In genomic region chr10:128438675-128439279, GRCm38 (mm10) we compare ENCODE assay signal across 8 mouse cellular contexts. TPM values are rescaled to one million over a fixed set of nuclear protein-coding genes. Genes with fewer than 3 reads are reported as not detected.
DNase-seq lines count a peak whose midpoint lies in the region; ATAC-seq lines count a peak whose summit lies in the region.

No protein-coding gene starts in this region.

- peak; percentile 34 to 39 for DNase-seq in left cerebral cortex, postnatal 25 days (ENCODE audit: low spot score in 2 of 2)
- DNase-seq in left cerebral cortex, adult 8-10 months (ENCODE audit: low spot score in 2 of 2) = no peak
- DNase-seq in kidney, postnatal 36 days = peak; percentile 46 to 52
- DNase-seq in spleen, adult 12 weeks (ENCODE audit: low spot score) = peak; percentile 29
- DNase-seq in ovary, postnatal 14 days (ENCODE audit: low spot score) = no peak
- DNase-seq in testis, postnatal 14 days (ENCODE audit: low spot score) = no peak
- DNase-seq in frontal cortex, postnatal 25 days (ENCODE audit: low spot score in 2 of 2) = no peak

- intact Hi-C loops in left cerebral cortex, postnatal 25 days (cut with DNase I) = no loop called here

- peak; percentile 66 for ATAC-seq in granulocyte monocyte progenitor cell, adult 5-6 weeks (replicated peaks; ENCODE audit: poor library complexity, severe bottlenecking)

RNA-seq across cellular contexts. Expression of gene Smarcc2, which starts 20.3 kb away (rescaled TPM):
- 100 to 1,000 TPM; 228 to 232 TPM for total RNA-seq in left cerebral cortex, postnatal 25 days (2021)
- total RNA-seq in left cerebral cortex, adult 8-10 months (2022) = 100 to 1,000 TPM; 262 to 275 (median 268) TPM
- 90.4 and 113 TPM in 2 replicates for total RNA-seq in granulocyte monocyte progenitor cell, adult 5-6 weeks (2014; fragmentation: Nextera tagmentation)
- total RNA-seq in granulocyte monocyte progenitor cell, adult 5-6 weeks (2017) = 56.4 and 56.9 TPM in 2 replicates

RNA-seq across cellular contexts. Expression of gene Rnf41, which starts 27.3 kb away (rescaled TPM):
- 10 to 100 TPM; 76.7 to 78.6 TPM for total RNA-seq in left cerebral cortex, postnatal 25 days (2021)
- 10 to 100 TPM; 72.2 to 79.3 (median 73.4) TPM for total RNA-seq in left cerebral cortex, adult 8-10 months (2022)
- total RNA-seq in granulocyte monocyte progenitor cell, adult 5-6 weeks (2014; fragmentation: Nextera tagmentation) = 15.7 and 29.1 TPM in 2 replicates
- total RNA-seq in granulocyte monocyte progenitor cell, adult 5-6 weeks (2017) = 16.5 and 18.6 TPM in 2 replicates

RNA-seq across cellular contexts. Expression of gene Nabp2, which starts 27.5 kb away (rescaled TPM):
- 10 to 100 TPM; 87.8 to 89.7 TPM for total RNA-seq in left cerebral cortex, postnatal 25 days (2021)
- total RNA-seq in left cerebral cortex, adult 8-10 months (2022) = 10 to 100 TPM; 90.1 to 97.4 (median 94.1) TPM
- 80.4 and 115 TPM in 2 replicates for total RNA-seq in granulocyte monocyte progenitor cell, adult 5-6 weeks (2014; fragmentation: Nextera tagmentation)
- 58.6 and 60.5 TPM in 2 replicates for total RNA-seq in granulocyte monocyte progenitor cell, adult 5-6 weeks (2017)

RNA-seq across cellular contexts. Expression of gene Slc39a5, which starts 37.7 kb away (rescaled TPM):
- under 1 TPM; 0.30 to 0.32 TPM for total RNA-seq in left cerebral cortex, postnatal 25 days (2021)
- total RNA-seq in left cerebral cortex, adult 8-10 months (2022) = under 1 TPM in 3 of 4 experiments, not detected in 1; 0.27 to 0.61 (median 0.59) TPM
- not detected in 2 replicates for total RNA-seq in granulocyte monocyte progenitor cell, adult 5-6 weeks (2014; fragmentation: Nextera tagmentation)
- not detected in 2 replicates for total RNA-seq in granulocyte monocyte progenitor cell, adult 5-6 weeks (2017)

RNA-seq across cellular contexts. Expression of gene Myl6, which starts 55.2 kb away (rescaled TPM):
- total RNA-seq in left cerebral cortex, postnatal 25 days (2021) = 100 to 1,000 TPM; 616 to 641 TPM
- total RNA-seq in left cerebral cortex, adult 8-10 months (2022) = 100 to 1,000 TPM; 555 to 620 (median 586) TPM
- total RNA-seq in granulocyte monocyte progenitor cell, adult 5-6 weeks (2014; fragmentation: Nextera tagmentation) = 1,019 and 1,105 TPM in 2 replicates
- 1,278 and 1,308 TPM in 2 replicates for total RNA-seq in granulocyte monocyte progenitor cell, adult 5-6 weeks (2017)

Comparison
In these comparisons a context has a peak if more than half of its experiments do, and no peak if none do; other contexts are left out.
1. DNase-seq: peak in left cerebral cortex, postnatal 25 days (2 of 2), kidney, postnatal 36 days (2 of 2) and spleen, adult 12 weeks (single experiment); none in left cerebral cortex, adult 8-10 months (0 of 2), ovary, postnatal 14 days (single experiment), testis, postnatal 14 days (single experiment) and frontal cortex, postnatal 25 days (0 of 2).